In the genomic region with DNA sequence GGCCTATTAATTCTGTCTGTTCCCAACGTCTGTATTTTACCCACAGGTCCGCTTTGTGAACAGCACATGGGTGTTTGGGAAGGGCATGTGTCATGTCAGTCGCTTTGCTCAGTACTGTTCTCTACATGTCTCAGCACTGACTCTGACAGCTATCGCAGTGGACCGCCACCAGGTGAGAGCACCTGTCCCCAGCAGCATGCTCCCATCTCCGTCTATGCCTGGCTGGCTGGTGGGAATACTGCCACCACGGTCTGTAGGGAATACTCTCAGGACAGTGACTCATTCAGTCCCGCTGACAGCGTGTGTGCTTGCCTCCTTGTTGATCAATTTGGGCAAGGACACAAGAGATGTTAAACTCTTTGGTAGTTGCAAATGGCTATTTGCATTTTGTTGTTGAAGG, we compare ENCODE assay signal across 44 mouse cellular contexts. TPM values are rescaled to one million over a fixed set of nuclear protein-coding genes. Genes with fewer than 3 reads are reported as not detected.
"Had no signal": no experiment of that assay in that cellular context is flagged by ENCODE, and none has a peak within 500 bp of the region (broad histone marks: within the 10 kb centered on the region; RNA-seq: fewer than 3 reads in every experiment).

No protein-coding gene starts in this region.

- DNase-seq: left cerebral cortex, postnatal 4 days; liver; liver, embryonic 13.5 days; liver, postnatal 0 days; lung, adult 18-20 months; lung, adult 2 months; lung, embryonic 14.5 days; lung, postnatal 10 days; lung, postnatal 14 days; lung, postnatal 36 days; lung, postnatal 4 days; midbrain, embryonic 14.5 days had no signal

- H3K9me3 ChIP-seq: limb, embryonic 10.5 days; limb, embryonic 12.5 days; limb, embryonic 13.5 days; limb, embryonic 15.5 days; liver, embryonic 12.5 days; liver, embryonic 13.5 days; liver, embryonic 15.5 days; lung, embryonic 15.5 days; megakaryocyte, embryonic 14.5 days; midbrain, embryonic 10.5 days; midbrain, embryonic 12.5 days; midbrain, embryonic 13.5 days; midbrain, embryonic 15.5 days; neural tube, embryonic 12.5 days had no signal

- H3K27ac ChIP-seq: limb, embryonic 10.5 days; limb, embryonic 12.5 days; limb, embryonic 13.5 days; limb, embryonic 15.5 days; liver, embryonic 12.5 days; liver, embryonic 13.5 days; liver, embryonic 14.5 days; liver, embryonic 15.5 days; lung, embryonic 15.5 days; macrophage; midbrain, embryonic 10.5 days; midbrain, embryonic 12.5 days; midbrain, embryonic 13.5 days; midbrain, embryonic 15.5 days; neural tube, embryonic 12.5 days had no signal

- H3K36me3 ChIP-seq: limb, embryonic 10.5 days; limb, embryonic 12.5 days; limb, embryonic 13.5 days; limb, embryonic 15.5 days; liver, embryonic 12.5 days; liver, embryonic 13.5 days; liver, embryonic 15.5 days; lung, embryonic 15.5 days; midbrain, embryonic 10.5 days; midbrain, embryonic 12.5 days; midbrain, embryonic 13.5 days; midbrain, embryonic 15.5 days; neural tube, embryonic 12.5 days had no signal

- H3K4me3 ChIP-seq: limb, embryonic 10.5 days; limb, embryonic 12.5 days; limb, embryonic 13.5 days; limb, embryonic 15.5 days; liver, embryonic 12.5 days; liver, embryonic 13.5 days; liver, embryonic 15.5 days; lung, embryonic 15.5 days; midbrain, embryonic 10.5 days; midbrain, embryonic 12.5 days; midbrain, embryonic 13.5 days; midbrain, embryonic 15.5 days; myocyte; neural tube, embryonic 12.5 days had no signal

- H3K4me1 ChIP-seq: liver, embryonic 13.5 days; liver, embryonic 15.5 days had no signal

RNA-seq across cellular contexts. Expression of gene Gpr83, which starts 4.7 kb away (rescaled TPM):
- total RNA-seq: liver, adult 2 months; megakaryocyte progenitor cell, adult 5-6 weeks; megakaryocyte, adult 5-6 weeks; megakaryocyte-erythroid progenitor cell, adult 5-6 weeks; monocyte, adult 5-6 weeks had no signal
- polyA plus RNA-seq: liver, adult 2 months; liver, embryonic 11.5 days; liver, embryonic 14.5 days; liver, postnatal 0 days; myocyte had no signal

RNA-seq across cellular contexts. Expression of gene Izumo1r, which starts 39.0 kb away (rescaled TPM):
- total RNA-seq: left cerebral cortex, postnatal 10 days; left cerebral cortex, postnatal 14 days; left cerebral cortex, postnatal 25 days; left cerebral cortex, postnatal 36 days; left cerebral cortex, postnatal 4 days; liver, adult 2 months; megakaryocyte progenitor cell, adult 5-6 weeks; midbrain, postnatal 0 days; monocyte, adult 5-6 weeks had no signal
- polyA plus RNA-seq: limb, embryonic 10.5 days; limb, embryonic 11.5 days; limb, embryonic 12.5 days; liver, embryonic 11.5 days; liver, embryonic 12.5 days; liver, embryonic 13.5 days; liver, embryonic 14.5 days; liver, embryonic 15.5 days; liver, embryonic 16.5 days; liver, postnatal 0 days; macrophage; midbrain, embryonic 10.5 days; midbrain, embryonic 11.5 days; midbrain, embryonic 12.5 days; midbrain, embryonic 13.5 days; midbrain, embryonic 14.5 days; midbrain, embryonic 15.5 days; midbrain, embryonic 16.5 days; midbrain, postnatal 0 days; myocyte; neural tube, embryonic 11.5 days; neural tube, embryonic 12.5 days had no signal
